Mouse (Mus musculus) E14TG2a.4 (cell line): ENCODE data around the gene Spef1.
A peak's percentile ranks its signal among the peaks of the same experiment; 100 is the strongest.

Experiments used
- H3K27me3 ChIP-seq: 2 replicates; pipeline ENCODE4 v1.6.1; 2014; ENCODE audit warnings: low read length, control low read depth; ENCODE audit not compliant: insufficient read depth
- H3K36me3 ChIP-seq: 2 replicates; pipeline ENCODE4 v1.6.1; 2014; ENCODE audit warnings: low read length, control low read depth; ENCODE audit not compliant: insufficient read depth
- H3K4me1 ChIP-seq: replicated peaks from 2 replicates; pipeline ENCODE4 v1.6.1; 2014; ENCODE audit warnings: low read depth, low read length, control low read depth
- H3K4me3 ChIP-seq: replicated peaks from 2 replicates; pipeline ENCODE4 v1.5.1; 2014; ENCODE audit warnings: mild to moderate bottlenecking, low read length
- H3K9me3 ChIP-seq: 2 replicates; pipeline ENCODE4 v1.6.1; 2014; ENCODE audit warnings: low read length, control low read depth
- CTCF ChIP-seq: conservative IDR thresholded peaks from 2 replicates; pipeline ENCODE4 v1.5.1; 2014; ENCODE audit warnings: low read length
- NANOG ChIP-seq: IDR thresholded peaks from 2 replicates; pipeline ENCODE4 v1.6.1; 2014; ENCODE audit warnings: borderline replicate concordance, low read length, mixed read lengths
- POU5F1 ChIP-seq: IDR thresholded peaks from 2 replicates; pipeline ENCODE4 v1.6.1; 2014; ENCODE audit warnings: low read length, borderline replicate concordance

Gene Spef1

GRCm38 (mm10) chr2:131172322-131172721 is 14.8 kb downstream of the Spef1 start:
- TF ChIP-seq CTCF (no peak), POU5F1 (no peak), NANOG (no peak)
- Histone ChIP-seq H3K27me3 (peaks cover 38% of the 10 kb centered on the region), H3K4me1 (peaks cover 85% of the 10 kb centered on the region), H3K36me3 (peaks cover 16% of the 10 kb centered on the region), H3K4me3 (no peak overlapping the region), H3K9me3 (peaks cover 2% of the 10 kb centered on the region; the same call in 1 of the 2 replicates)

GRCm38 (mm10) chr2:131171401-131172104 is 15.5 kb downstream of the Spef1 start:
- peaks cover 7% of the 10 kb centered on the region; the same call in 1 of the 2 replicates for H3K9me3 ChIP-seq
- TF ChIP-seq NANOG: no peak
- no peak for TF ChIP-seq CTCF
- TF ChIP-seq POU5F1: no peak
- H3K36me3 ChIP-seq: peaks cover 8% of the 10 kb centered on the region
- H3K4me1 ChIP-seq: peaks cover 79% of the 10 kb centered on the region
- H3K4me3 ChIP-seq: peak overlapping the region; percentile 68
- peaks cover 38% of the 10 kb centered on the region for H3K27me3 ChIP-seq

GRCm38 (mm10) chr2:131170936-131171335 is 16.1 kb downstream of the Spef1 start:
- Histone ChIP-seq H3K27me3 (peaks cover 38% of the 10 kb centered on the region), H3K4me1 (peaks cover 79% of the 10 kb centered on the region), H3K4me3 (peak overlapping the region; percentile 68), H3K9me3 (peaks cover 7% of the 10 kb centered on the region; the same call in 1 of the 2 replicates), H3K36me3 (0 out of 2 replicates have a peak, but pooled peaks cover 3% of the 10 kb centered on the region)
- no peak for TF ChIP-seq CTCF
- no peak for TF ChIP-seq POU5F1
- no peak for TF ChIP-seq NANOG

GRCm38 (mm10) chr2:131168914-131169313 is 18.2 kb downstream of the Spef1 start:
- peaks cover 67% of the 10 kb centered on the region for H3K4me1 ChIP-seq
- peaks cover 37% of the 10 kb centered on the region for H3K27me3 ChIP-seq
- H3K36me3 ChIP-seq: no peaks in the 10 kb centered on the region
- no peak overlapping the region for H3K4me3 ChIP-seq
- H3K9me3 ChIP-seq: peaks cover 7% of the 10 kb centered on the region; the same call in 1 of the 2 replicates
- TF ChIP-seq POU5F1: no peak
- TF ChIP-seq CTCF: no peak
- TF ChIP-seq NANOG: no peak

GRCm38 (mm10) chr2:131167984-131168383 is 19.1 kb downstream of the Spef1 start:
- H3K36me3 ChIP-seq: no peaks in the 10 kb centered on the region
- H3K4me1 ChIP-seq: peaks cover 67% of the 10 kb centered on the region
- peaks cover 28% of the 10 kb centered on the region for H3K27me3 ChIP-seq
- no peak overlapping the region for H3K4me3 ChIP-seq
- TF ChIP-seq POU5F1 (no peak), NANOG (peak; percentile 90)
- H3K9me3 ChIP-seq: peaks cover 7% of the 10 kb centered on the region; the same call in 1 of the 2 replicates

- H3K36me3 ChIP-seq: no peaks in the 10 kb centered on the region
- H3K9me3 ChIP-seq: peaks cover 7% of the 10 kb centered on the region; the same call in 1 of the 2 replicates
- H3K27me3 ChIP-seq: peaks cover 10% of the 10 kb centered on the region
- H3K4me3 ChIP-seq: no peak overlapping the region
- TF ChIP-seq POU5F1 (no peak), NANOG (no peak), CTCF (no peak)
- H3K4me1 ChIP-seq: peaks cover 59% of the 10 kb centered on the region
Measured at GRCm38 (mm10) chr2:131166172-131166571, 20.9 kb downstream of the Spef1 start.

- TF ChIP-seq CTCF (no peak), NANOG (no peak), POU5F1 (no peak)
- Histone ChIP-seq H3K27me3 (no peaks in the 10 kb centered on the region), H3K36me3 (no peaks in the 10 kb centered on the region), H3K4me3 (no peak overlapping the region), H3K9me3 (peaks cover 7% of the 10 kb centered on the region; the same call in 1 of the 2 replicates), H3K4me1 (peaks cover 50% of the 10 kb centered on the region)
Measured at GRCm38 (mm10) chr2:131163924-131164323, 23.2 kb downstream of the Spef1 start.

- Histone ChIP-seq H3K4me1 (peaks cover 57% of the 10 kb centered on the region), H3K36me3 (peaks cover 32% of the 10 kb centered on the region), H3K4me3 (peak overlapping the region; percentile 93), H3K27me3 (no peaks in the 10 kb centered on the region), H3K9me3 (no peaks in the 10 kb centered on the region)
- TF ChIP-seq CTCF: no peak
- TF ChIP-seq POU5F1: no peak
- TF ChIP-seq NANOG: no peak
Measured at GRCm38 (mm10) chr2:131160671-131161111, 26.4 kb downstream of the Spef1 start.

- peaks cover 58% of the 10 kb centered on the region for H3K4me1 ChIP-seq
- H3K9me3 ChIP-seq: no peaks in the 10 kb centered on the region
- no peak for TF ChIP-seq NANOG
- no peak for TF ChIP-seq CTCF
- TF ChIP-seq POU5F1: no peak
- peak within 1 kb of the TSS; percentile 93 for H3K4me3 ChIP-seq
- peaks cover 38% of the 10 kb centered on the region for H3K36me3 ChIP-seq
- H3K27me3 ChIP-seq: no peaks in the 10 kb centered on the region
Measured at GRCm38 (mm10) chr2:131159938-131160581, 27.0 kb downstream of the Spef1 start, which contains the start of gene 1700037H04Rik. 1700037H04Rik (minus strand) TSS chr2:131160081.
